Mouse (Mus musculus) ES-Bruce4 (cell line): ENCODE measurements around the gene Slc16a7. TPM values are rescaled to one million over a fixed set of nuclear protein-coding genes. Genes with fewer than 3 reads are reported as not detected.

Source experiments
- H3K27ac ChIP-seq: 2 replicates; pipeline ENCODE4 v1.5.1; 2012; ENCODE audit warnings: low read length, inconsistent platforms; ENCODE audit not compliant: insufficient read depth
- H3K27me3 ChIP-seq: 2 replicates; pipeline ENCODE4 v1.6.1; 2012; ENCODE audit warnings: mild to moderate bottlenecking, low read length, inconsistent platforms; ENCODE audit not compliant: control insufficient read depth, poor library complexity, insufficient read depth, severe bottlenecking
- H3K36me3 ChIP-seq: 2 replicates; pipeline ENCODE4 v1.6.1; 2012; ENCODE audit warnings: inconsistent platforms, mild to moderate bottlenecking, low read length, moderate library complexity; ENCODE audit not compliant: control insufficient read depth, poor library complexity, insufficient read depth, severe bottlenecking
- H3K4me1 ChIP-seq: one replicate; pipeline ENCODE4 v1.8.1; 2011; ENCODE audit warnings: low read length; ENCODE audit not compliant: control insufficient read depth, insufficient read depth
- H3K4me3 ChIP-seq: 2 replicates; pipeline ENCODE4 v1.5.1; 2011; ENCODE audit warnings: low read depth, mild to moderate bottlenecking, low read length
- H3K9ac ChIP-seq: 2 replicates; pipeline ENCODE4 v1.6.1; 2012; ENCODE audit warnings: low read depth, mild to moderate bottlenecking, inconsistent platforms; ENCODE audit not compliant: poor library complexity, severe bottlenecking
- H3K9me3 ChIP-seq: replicated peaks from 2 replicates; pipeline ENCODE4 v1.6.1; 2012; ENCODE audit warnings: mild to moderate bottlenecking, low read length, inconsistent platforms; ENCODE audit not compliant: control insufficient read depth, poor library complexity, insufficient read depth, severe bottlenecking
- CTCF ChIP-seq: IDR thresholded peaks from one replicate; pipeline ENCODE4 v1.8.1; 2011; ENCODE audit warnings: low read depth, low read length
- EP300 ChIP-seq: IDR thresholded peaks from 2 replicates; pipeline ENCODE4 v1.6.1; 2011; ENCODE audit warnings: low read depth, low read length; ENCODE audit not compliant: insufficient read depth
- POLR2A ChIP-seq: IDR thresholded peaks from one replicate; pipeline ENCODE4 v1.8.1; 2011; ENCODE audit warnings: low read length; ENCODE audit not compliant: insufficient read depth
- polyA plus RNA-seq: library from polyadenylated mRNA; stranded (reverse); fragments of >200 nt; gene quantifications from 2 replicates; pipeline ENCODE4 v1.2.4, GENCODE M21; 2011; ENCODE audit warnings: low read depth; ENCODE audit not compliant: missing spikeins, insufficient read depth, insufficient read length

Slc16a7 gene
- polyA plus RNA-seq: 0.21 and 0.44 TPM in 2 replicates

GRCm38 (mm10) chr10:125388876-125389786 is at the start of gene Slc16a7:
TSS of gene Slc16a7 (minus strand) at chr10:125389465.
- Histone ChIP-seq H3K27ac (no peak within 1 kb of the TSS), H3K27me3 (peaks cover 2% of the 10 kb centered on the region), H3K36me3 (no peaks in the 10 kb centered on the region), H3K4me1 (no peaks in the 10 kb centered on the region), H3K9me3 (no peaks in the 10 kb centered on the region), H3K4me3 (peak within 1 kb of the TSS; percentile 59), H3K9ac (peak within 1 kb of the TSS; percentile 48; the same call in 1 of the 2 replicates)
- TF ChIP-seq CTCF (no peak), EP300 (no peak)

- no peaks in the 10 kb centered on the region for H3K27me3 ChIP-seq
- no peak overlapping the region for H3K4me3 ChIP-seq
- no peak overlapping the region for H3K9ac ChIP-seq
- H3K4me1 ChIP-seq: no peaks in the 10 kb centered on the region
- no peaks in the 10 kb centered on the region for H3K9me3 ChIP-seq
- H3K27ac ChIP-seq: no peak overlapping the region
- TF ChIP-seq CTCF (no peak), POLR2A (no peak), EP300 (no peak)
- no peaks in the 10 kb centered on the region for H3K36me3 ChIP-seq
Measured at GRCm38 (mm10) chr10:125418795-125419194, 29.5 kb upstream of the Slc16a7 start.

GRCm38 (mm10) chr10:125399796-125400195 is 10.5 kb upstream of the Slc16a7 start:
- TF ChIP-seq CTCF: no peak
- no peak for TF ChIP-seq EP300
- TF ChIP-seq POLR2A: no peak
- no peaks in the 10 kb centered on the region for H3K9me3 ChIP-seq
- H3K27ac ChIP-seq: no peak overlapping the region
- H3K4me3 ChIP-seq: no peak overlapping the region
- no peak overlapping the region for H3K9ac ChIP-seq
- H3K27me3 ChIP-seq: no peaks in the 10 kb centered on the region; the same call in 1 of the 2 replicates
- no peaks in the 10 kb centered on the region for H3K4me1 ChIP-seq
- no peaks in the 10 kb centered on the region for H3K36me3 ChIP-seq

DNA sequence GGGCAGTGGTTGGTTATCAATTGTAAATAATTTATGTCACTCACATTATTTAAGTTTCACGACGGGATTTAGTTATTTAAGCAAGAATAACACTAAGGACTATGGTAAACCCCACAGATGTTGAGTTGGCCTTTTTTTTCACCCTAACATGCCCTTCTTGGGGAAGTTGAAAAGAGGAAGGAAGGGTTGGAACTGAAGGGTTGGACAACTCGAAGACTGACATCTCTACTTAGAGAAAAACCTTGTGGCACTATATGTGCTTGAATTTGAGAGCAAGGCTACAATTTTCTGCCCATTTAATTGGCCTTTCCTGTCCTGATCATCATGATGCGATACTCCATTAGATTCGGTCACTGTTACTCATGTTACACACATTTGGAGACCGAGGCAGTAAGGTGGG is 746 bp upstream of the Slc16a7 start:
- Histone ChIP-seq H3K36me3 (no peaks in the 10 kb centered on the region), H3K27me3 (peaks cover 2% of the 10 kb centered on the region), H3K27ac (no peak overlapping the region), H3K9ac (no peak overlapping the region), H3K4me1 (no peaks in the 10 kb centered on the region), H3K4me3 (no peak overlapping the region), H3K9me3 (no peaks in the 10 kb centered on the region)
- TF ChIP-seq CTCF (no peak), POLR2A (no peak), EP300 (no peak)

DNA sequence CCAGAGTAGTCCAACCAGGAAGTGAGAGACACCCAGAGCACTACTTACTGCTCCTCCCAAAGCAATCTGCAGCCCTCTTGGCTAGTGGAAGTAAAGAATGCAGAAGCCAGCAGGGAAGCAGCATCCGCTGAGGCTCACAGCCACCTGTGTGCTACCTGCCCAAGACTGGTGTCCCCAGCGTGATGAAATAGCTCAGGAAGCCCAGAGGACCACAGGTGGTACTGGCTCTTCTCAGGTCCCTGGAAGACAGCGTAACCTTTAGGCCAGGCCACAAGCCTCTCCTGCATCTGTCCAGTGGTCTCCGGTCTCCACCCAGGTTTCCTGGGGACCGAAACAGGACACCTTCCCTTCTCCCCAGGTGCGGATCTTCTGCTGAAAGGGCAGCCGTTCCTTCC is 787 bp downstream of the Slc16a7 start:
- H3K9ac ChIP-seq: no peak overlapping the region
- H3K36me3 ChIP-seq: no peaks in the 10 kb centered on the region
- H3K9me3 ChIP-seq: no peaks in the 10 kb centered on the region
- H3K4me3 ChIP-seq: peak overlapping the region; percentile 59
- TF ChIP-seq POLR2A (no peak), CTCF (no peak), EP300 (no peak)
- H3K4me1 ChIP-seq: no peaks in the 10 kb centered on the region
- H3K27ac ChIP-seq: no peak overlapping the region
- peaks cover 2% of the 10 kb centered on the region for H3K27me3 ChIP-seq

- H3K4me3 ChIP-seq: no peak overlapping the region
- no peak for TF ChIP-seq EP300
- TF ChIP-seq CTCF: no peak
- TF ChIP-seq POLR2A: no peak
Measured at GRCm38 (mm10) chr10:125387782-125388415, 1.4 kb downstream of the Slc16a7 start.

More at GRCm38 (mm10) chr10:125387782-125388415, 1.4 kb downstream of the Slc16a7 start:
- peaks cover 2% of the 10 kb centered on the region for H3K27me3 ChIP-seq
- no peak overlapping the region for H3K27ac ChIP-seq
- no peaks in the 10 kb centered on the region for H3K36me3 ChIP-seq
- H3K9me3 ChIP-seq: no peaks in the 10 kb centered on the region
- H3K4me1 ChIP-seq: no peaks in the 10 kb centered on the region
- no peak overlapping the region for H3K9ac ChIP-seq
